Mouse (Mus musculus): Measurements from ENCODE around the gene Tmem200b.
A peak's percentile ranks its signal among the peaks of the same experiment; 100 is the strongest.

Gene Tmem200b

GRCm38 (mm10) chr4:131910237-131910994 is 11.2 kb upstream of the Tmem200b start:
- DNase-seq (ENCODE audit: low read depth, low spot score) = no peak

- DNase-seq (ENCODE audit: low read depth, low spot score) = no peak
Observed at GRCm38 (mm10) chr4:131911521-131911920, 10.1 kb upstream of the Tmem200b start.

GRCm38 (mm10) chr4:131913526-131913925 is 8.0 kb upstream of the Tmem200b start:
- DNase-seq (ENCODE audit: low read depth, low spot score) = peak; percentile 41

GRCm38 (mm10) chr4:131914046-131914643 is 7.4 kb upstream of the Tmem200b start:
- no peak for DNase-seq (ENCODE audit: low read depth, low spot score)

- DNase-seq (ENCODE audit: low read depth, low spot score) = no peak
Observed at GRCm38 (mm10) chr4:131914891-131915469, 6.6 kb upstream of the Tmem200b start.

- DNase-seq (ENCODE audit: low read depth, low spot score) = no peak
Observed at GRCm38 (mm10) chr4:131915821-131916328, 5.7 kb upstream of the Tmem200b start.

- peak; percentile 32 for DNase-seq (ENCODE audit: low read depth, low spot score)
Observed at GRCm38 (mm10) chr4:131916425-131916824, 5.1 kb upstream of the Tmem200b start.

- no peak for DNase-seq (ENCODE audit: low read depth, low spot score)
Observed at GRCm38 (mm10) chr4:131917010-131917555, 4.5 kb upstream of the Tmem200b start.

- DNase-seq (ENCODE audit: low read depth, low spot score) = no peak
Observed at GRCm38 (mm10) chr4:131918026-131918533, 3.5 kb upstream of the Tmem200b start.

GRCm38 (mm10) chr4:131918711-131919500 is 2.7 kb upstream of the Tmem200b start:
- no peak for DNase-seq (ENCODE audit: low read depth, low spot score)

GRCm38 (mm10) chr4:131919506-131920140 is 1.9 kb upstream of the Tmem200b start:
- DNase-seq (ENCODE audit: low read depth, low spot score) = no peak

- DNase-seq (ENCODE audit: low read depth, low spot score) = no peak
Observed at GRCm38 (mm10) chr4:131920141-131920594, 1.4 kb upstream of the Tmem200b start.

- no peak for DNase-seq (ENCODE audit: low read depth, low spot score)
Observed at GRCm38 (mm10) chr4:131920595-131921351, 798 bp upstream of the Tmem200b start.

- no peak for DNase-seq (ENCODE audit: low read depth, low spot score)
Observed at GRCm38 (mm10) chr4:131922404-131922803, 833 bp downstream of the Tmem200b start.

GRCm38 (mm10) chr4:131924096-131924810 is 2.7 kb downstream of the Tmem200b start:
- DNase-seq (ENCODE audit: low read depth, low spot score) = no peak

GRCm38 (mm10) chr4:131929146-131929545 is 7.6 kb downstream of the Tmem200b start:
- DNase-seq (ENCODE audit: low read depth, low spot score) = peak; percentile 59

- DNase-seq (ENCODE audit: low read depth, low spot score) = no peak
Observed at GRCm38 (mm10) chr4:131939459-131939858, 17.9 kb downstream of the Tmem200b start.

- DNase-seq (ENCODE audit: low read depth, low spot score) = no peak
Observed at GRCm38 (mm10) chr4:131940846-131941245, 19.3 kb downstream of the Tmem200b start.

GRCm38 (mm10) chr4:131947848-131948247 is 26.3 kb downstream of the Tmem200b start:
- no peak for DNase-seq (ENCODE audit: low read depth, low spot score)
